Mouse (Mus musculus) kidney, embryonic 15.5 days (tissue): ENCODE measurements at regions not wholly inside any gene's neighbourhood (a gene's known extent, or its start where the extent isn't known, plus 50 kb on each side); places are given as distances from the start of the nearest gene placed in this dataset.
"Not testable (repeated sequence)": the region's sequence is repeated elsewhere in the genome, so short reads cannot be mapped to it uniquely, and the experiment has no call there.

Source experiments
- ATAC-seq: fragments of 200-750 bp; cut with Nextera tagmentation; replicated peaks from 2 replicates; pipeline ENCODE4 v1.8.0; 2017; ENCODE audit warnings: moderate TSS enrichment; ENCODE audit not compliant: low FRiP score
- H3K27ac ChIP-seq: fragments of 300-500 bp; sonication (generic); 2 replicates; pipeline ENCODE4 v1.5.1; 2015; ENCODE audit warnings: mild to moderate bottlenecking, inconsistent platforms
- H3K27me3 ChIP-seq: fragments of 300-500 bp; sonication (generic); 2 replicates; pipeline ENCODE4 v1.6.1; 2015; ENCODE audit warnings: inconsistent platforms
- H3K36me3 ChIP-seq: fragments of 300-500 bp; sonication (generic); 2 replicates; pipeline ENCODE4 v1.6.1; 2015; ENCODE audit warnings: inconsistent platforms
- H3K4me1 ChIP-seq: fragments of 300-500 bp; sonication (generic); 2 replicates; pipeline ENCODE4 v1.6.1; 2015; ENCODE audit warnings: inconsistent platforms
- H3K4me2 ChIP-seq: fragments of 300-500 bp; sonication (generic); 2 replicates; pipeline ENCODE4 v1.6.1; 2015; ENCODE audit warnings: moderate library complexity, mild to moderate bottlenecking, inconsistent platforms
- H3K4me3 ChIP-seq: fragments of 300-500 bp; sonication (generic); replicated peaks from 2 replicates; pipeline ENCODE4 v1.5.1; 2015; ENCODE audit warnings: mild to moderate bottlenecking, inconsistent platforms
- H3K9ac ChIP-seq: fragments of 300-500 bp; sonication (generic); 2 replicates; pipeline ENCODE4 v1.6.1; 2015; ENCODE audit warnings: mild to moderate bottlenecking, inconsistent platforms
- H3K9me3 ChIP-seq: fragments of 300-500 bp; sonication (generic); replicated peaks from 2 replicates; pipeline ENCODE4 v1.6.1; 2016; ENCODE audit warnings: inconsistent platforms
- WGBS: fragments of 180-500 bp; shearing (Covaris S2); methylation state at CpG from one replicate; pipeline ENCODE4 v1.1.7; 2015; ENCODE audit warnings: mixed read lengths; 5-methylcytosine and 5-hydroxymethylcytosine counted together

DNA sequence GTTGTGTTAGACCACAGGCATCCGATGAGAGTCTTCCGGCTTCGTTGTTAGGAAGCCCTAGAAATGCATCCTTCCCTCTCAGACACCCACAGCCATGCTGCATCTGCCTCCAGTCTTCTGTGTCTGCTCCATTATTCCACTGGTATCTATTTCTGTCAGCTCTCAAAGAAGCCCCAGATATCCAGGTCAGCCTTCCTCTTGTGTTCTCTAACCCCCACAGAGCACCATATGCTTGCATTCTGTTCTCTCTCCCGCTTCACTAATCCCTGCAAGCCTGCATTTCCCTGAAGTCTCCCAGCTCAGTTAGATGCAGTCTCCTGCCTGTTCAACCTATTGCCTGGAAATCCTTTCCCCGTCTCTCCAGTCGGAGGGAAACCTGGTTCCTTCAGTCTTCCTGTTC is 53.6 kb upstream of the Wdfy3 start:
- no peaks in the 10 kb centered on the region for H3K9me3 ChIP-seq
- H3K36me3 ChIP-seq: no peaks in the 10 kb centered on the region
- H3K4me1 ChIP-seq: no peaks in the 10 kb centered on the region
- no peak overlapping the region for H3K27ac ChIP-seq
- no peak for ATAC-seq
- WGBS: 69% methylated on average over 6 of the region's 6 CpGs
- H3K4me3 ChIP-seq: no peak overlapping the region
- no peaks in the 10 kb centered on the region for H3K27me3 ChIP-seq
- H3K9ac ChIP-seq: no peak overlapping the region
- no peak overlapping the region for H3K4me2 ChIP-seq

DNA sequence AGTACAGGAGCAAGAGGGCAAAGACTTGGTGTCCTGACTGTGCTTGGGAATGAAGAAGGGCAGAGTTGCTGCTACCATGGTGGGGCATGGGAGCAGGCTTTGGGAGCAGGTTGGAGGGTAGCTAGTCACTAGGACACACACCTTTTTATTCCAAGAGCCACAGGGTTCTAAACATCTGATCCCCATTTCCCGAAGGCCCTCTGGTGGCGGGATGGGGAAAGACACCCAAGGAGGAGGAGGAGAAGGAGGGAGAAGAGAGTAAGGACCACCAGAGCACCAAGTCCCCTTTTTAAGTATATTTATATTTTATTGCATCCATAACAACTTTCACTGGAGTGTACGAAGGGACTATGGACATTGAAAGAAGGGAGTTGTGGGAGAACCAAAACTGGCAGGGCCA is 57.0 kb upstream of the Wdfy3 start:
- 16% methylated on average over 3 of the region's 3 CpGs for WGBS
- Histone ChIP-seq H3K9me3 (no peaks in the 10 kb centered on the region), H3K9ac (no peak overlapping the region), H3K27ac (no peak overlapping the region), H3K27me3 (no peaks in the 10 kb centered on the region), H3K4me3 (no peak overlapping the region), H3K4me2 (no peak overlapping the region), H3K4me1 (no peaks in the 10 kb centered on the region), H3K36me3 (no peaks in the 10 kb centered on the region)
- no peak for ATAC-seq

DNA sequence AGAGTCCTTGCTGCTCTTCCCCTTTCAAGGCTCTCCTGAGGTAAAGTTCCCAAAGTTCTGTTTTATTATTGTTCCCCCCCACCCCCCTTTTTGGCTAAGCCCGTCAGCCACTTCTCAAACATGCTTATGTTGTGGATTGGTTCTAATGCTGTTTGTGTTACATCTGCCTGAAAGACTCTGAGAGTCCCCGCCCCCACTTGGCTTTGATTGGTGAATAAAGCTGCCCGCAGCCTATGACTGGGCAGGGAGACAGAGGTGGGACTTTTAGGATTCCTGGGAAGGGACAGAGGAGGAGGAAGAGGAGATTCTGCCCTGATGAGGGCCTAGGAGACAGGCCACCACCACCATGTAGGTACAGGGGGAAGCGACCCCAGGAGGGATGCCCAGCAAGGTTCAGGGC is 78.3 kb upstream of the Wdfy3 start:
- ATAC-seq: no peak
- H3K4me3 ChIP-seq: no peak overlapping the region
- no peaks in the 10 kb centered on the region for H3K36me3 ChIP-seq
- no peaks in the 10 kb centered on the region for H3K4me1 ChIP-seq
- no peak overlapping the region for H3K9ac ChIP-seq
- H3K27me3 ChIP-seq: no peaks in the 10 kb centered on the region
- H3K4me2 ChIP-seq: no peak overlapping the region
- H3K9me3 ChIP-seq: no peaks in the 10 kb centered on the region
- H3K27ac ChIP-seq: no peak overlapping the region
- WGBS: 82% methylated on average over 4 of the region's 4 CpGs

DNA sequence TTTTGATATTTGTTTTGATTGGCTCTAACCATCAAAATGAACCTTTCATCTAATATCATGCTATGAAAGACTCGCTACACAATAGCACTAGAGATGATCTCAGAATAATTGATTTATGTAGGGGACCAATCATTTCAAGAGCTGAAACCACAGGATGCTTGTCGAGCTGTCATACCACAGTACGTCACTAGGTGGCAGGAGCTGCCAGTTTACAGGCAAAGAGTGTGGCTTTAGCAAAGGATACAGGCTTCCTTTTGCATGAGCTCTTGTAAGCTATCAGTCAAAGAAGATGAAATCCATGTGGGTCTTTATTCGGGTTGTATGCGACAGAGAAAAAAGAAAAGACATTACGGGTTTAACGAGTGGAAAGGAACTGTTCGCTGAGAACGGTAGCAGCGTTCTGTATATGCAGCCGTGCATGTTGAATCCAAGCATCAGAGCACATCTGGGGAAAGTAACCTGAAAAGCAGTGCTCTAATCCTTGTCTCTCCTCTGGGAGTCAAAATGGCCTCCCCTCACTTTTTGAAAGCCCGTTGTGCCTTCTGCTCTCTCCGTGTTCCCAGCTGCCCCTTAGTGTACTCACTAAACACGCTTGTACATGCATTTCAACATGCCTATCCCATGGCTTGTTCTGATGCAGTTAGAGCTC is 79.9 kb upstream of the Wdfy3 start:
- no peak overlapping the region for H3K4me2 ChIP-seq
- no peaks in the 10 kb centered on the region for H3K4me1 ChIP-seq
- H3K27ac ChIP-seq: no peak overlapping the region
- H3K36me3 ChIP-seq: no peaks in the 10 kb centered on the region
- H3K9ac ChIP-seq: no peak overlapping the region
- no peak for ATAC-seq
- WGBS: 48% methylated on average over 14 of the region's 14 CpGs
- no peaks in the 10 kb centered on the region for H3K9me3 ChIP-seq
- H3K4me3 ChIP-seq: no peak overlapping the region
- H3K27me3 ChIP-seq: no peaks in the 10 kb centered on the region

DNA sequence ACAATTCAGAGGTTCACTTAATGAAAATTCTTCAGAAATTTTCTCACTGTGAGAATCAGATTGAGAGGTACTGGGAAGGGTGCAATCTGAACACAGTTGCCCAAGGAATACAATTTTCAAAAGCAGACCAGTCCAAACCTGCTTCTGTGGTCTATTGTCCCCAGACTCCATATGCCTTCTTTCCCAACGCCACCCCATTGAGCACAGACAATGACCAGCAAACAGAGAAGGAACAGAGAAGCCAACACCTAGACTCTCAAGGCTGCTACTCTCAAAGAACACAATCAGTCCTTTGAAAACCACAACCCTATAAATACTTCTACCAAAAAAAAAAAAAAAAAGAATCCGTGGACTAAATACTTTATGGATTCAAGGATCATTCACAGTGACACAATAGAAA is 89.9 kb upstream of the Wdfy3 start:
- no peaks in the 10 kb centered on the region for H3K27me3 ChIP-seq
- 82% methylated on average over 2 of the region's 2 CpGs for WGBS
- H3K4me2 ChIP-seq: no peak overlapping the region
- H3K36me3 ChIP-seq: no peaks in the 10 kb centered on the region
- ATAC-seq: no peak
- H3K4me3 ChIP-seq: no peak overlapping the region
- no peaks in the 10 kb centered on the region for H3K9me3 ChIP-seq
- no peaks in the 10 kb centered on the region for H3K4me1 ChIP-seq
- no peak overlapping the region for H3K9ac ChIP-seq
- no peak overlapping the region for H3K27ac ChIP-seq

DNA sequence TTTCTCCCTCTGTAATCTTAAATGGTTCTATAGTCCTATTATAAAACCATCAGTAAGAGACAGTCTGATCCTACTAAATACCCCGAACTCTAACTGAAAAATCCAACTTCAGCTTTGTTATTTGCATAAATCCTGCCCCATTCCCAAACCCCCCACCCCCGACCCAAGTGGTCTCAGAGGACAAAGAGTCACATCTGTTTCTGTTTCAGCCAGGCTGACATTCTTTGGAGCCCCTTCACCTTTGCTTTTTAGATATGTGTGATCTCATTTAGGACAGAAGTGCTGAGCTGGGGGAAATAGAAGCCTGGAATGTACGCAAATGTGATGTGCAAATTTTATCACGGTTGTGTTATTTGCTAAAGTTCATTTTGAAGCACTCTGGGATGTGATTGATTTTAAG is 98.3 kb upstream of the Wdfy3 start:
- H3K27me3 ChIP-seq: no peaks in the 10 kb centered on the region
- 53% methylated on average over 4 of the region's 4 CpGs for WGBS
- H3K27ac ChIP-seq: no peak overlapping the region
- no peak overlapping the region for H3K9ac ChIP-seq
- no peaks in the 10 kb centered on the region for H3K4me1 ChIP-seq
- H3K9me3 ChIP-seq: no peaks in the 10 kb centered on the region
- no peak overlapping the region for H3K4me2 ChIP-seq
- no peaks in the 10 kb centered on the region for H3K36me3 ChIP-seq
- no peak overlapping the region for H3K4me3 ChIP-seq
- no peak for ATAC-seq

DNA sequence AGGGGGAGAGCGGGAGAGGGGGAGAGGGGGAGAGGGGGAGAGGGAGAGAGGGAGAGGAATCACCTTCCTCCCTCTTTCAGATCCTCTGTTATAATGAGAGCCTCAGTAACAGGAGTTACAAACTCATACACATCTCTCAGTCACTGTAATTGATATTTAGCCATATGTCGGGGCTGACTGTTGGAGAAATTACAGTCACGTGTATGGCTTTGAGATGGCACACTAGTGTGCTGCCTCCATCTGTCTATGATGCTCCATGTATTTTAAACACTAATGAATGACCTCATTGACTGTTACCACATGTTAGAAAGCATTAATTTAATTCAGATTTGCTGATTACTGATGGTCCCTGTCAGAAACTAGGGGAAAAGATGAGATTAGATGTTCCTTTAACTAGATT is 102.1 kb upstream of the Wdfy3 start:
- no peak overlapping the region for H3K4me3 ChIP-seq
- no peak overlapping the region for H3K9ac ChIP-seq
- ATAC-seq: no peak
- H3K36me3 ChIP-seq: no peaks in the 10 kb centered on the region
- H3K27me3 ChIP-seq: no peaks in the 10 kb centered on the region
- WGBS: 83% methylated on average over 2 of the region's 3 CpGs
- H3K4me1 ChIP-seq: no peaks in the 10 kb centered on the region
- no peaks in the 10 kb centered on the region for H3K9me3 ChIP-seq
- H3K27ac ChIP-seq: no peak overlapping the region
- H3K4me2 ChIP-seq: no peak overlapping the region

DNA sequence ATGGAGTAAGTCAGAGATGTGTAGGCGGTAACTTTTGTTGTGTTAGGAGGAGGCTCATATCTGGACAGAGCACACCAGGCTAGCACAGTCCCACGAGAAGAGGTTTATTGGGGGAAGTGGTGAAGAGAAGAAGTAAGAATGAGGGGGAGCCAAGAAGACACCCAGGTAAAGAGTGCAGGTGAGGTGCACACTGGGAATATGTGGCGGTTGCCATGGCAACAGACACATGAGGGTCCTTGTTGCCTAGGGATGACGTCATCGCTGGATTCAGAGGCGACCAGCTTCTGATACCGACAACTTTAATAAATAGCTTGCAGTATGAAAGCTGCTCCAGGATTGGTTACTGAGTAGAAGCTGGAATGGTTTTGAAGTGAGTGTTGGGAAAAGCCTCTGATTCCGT is 110.5 kb upstream of the Wdfy3 start:
- H3K27ac ChIP-seq: no peak overlapping the region
- no peaks in the 10 kb centered on the region for H3K27me3 ChIP-seq
- H3K36me3 ChIP-seq: no peaks in the 10 kb centered on the region
- WGBS: 86% methylated on average over 8 of the region's 8 CpGs
- ATAC-seq: no peak
- H3K4me1 ChIP-seq: no peaks in the 10 kb centered on the region
- H3K4me2 ChIP-seq: no peak overlapping the region
- no peak overlapping the region for H3K4me3 ChIP-seq
- no peaks in the 10 kb centered on the region for H3K9me3 ChIP-seq
- H3K9ac ChIP-seq: no peak overlapping the region

DNA sequence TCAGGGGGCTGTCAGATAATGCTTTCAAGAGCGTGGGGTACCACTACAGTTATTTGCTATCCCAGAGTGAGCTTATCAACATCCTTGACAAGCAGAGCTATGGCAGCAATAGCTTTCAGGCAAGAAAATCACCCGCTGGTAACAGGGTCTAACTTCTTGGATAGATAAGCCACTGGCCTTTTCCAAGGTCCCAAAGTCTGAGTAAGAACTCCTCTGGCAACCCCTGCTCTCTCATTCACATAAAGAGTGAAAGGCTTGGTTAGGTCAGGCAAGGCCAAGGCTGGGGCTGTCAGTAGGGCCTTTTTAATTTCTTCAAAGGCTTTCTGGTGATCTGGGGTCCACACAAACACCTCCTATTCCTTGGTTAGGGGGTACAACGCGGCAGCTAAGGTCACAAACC is 119.2 kb upstream of the Wdfy3 start:
- not testable (repeated sequence) for H3K9me3 ChIP-seq, H3K27ac ChIP-seq, H3K4me2 ChIP-seq, H3K36me3 ChIP-seq, ATAC-seq, H3K4me1 ChIP-seq, H3K9ac ChIP-seq, H3K4me3 ChIP-seq, H3K27me3 ChIP-seq
- WGBS: 91% methylated on average over 4 of the region's 4 CpGs

DNA sequence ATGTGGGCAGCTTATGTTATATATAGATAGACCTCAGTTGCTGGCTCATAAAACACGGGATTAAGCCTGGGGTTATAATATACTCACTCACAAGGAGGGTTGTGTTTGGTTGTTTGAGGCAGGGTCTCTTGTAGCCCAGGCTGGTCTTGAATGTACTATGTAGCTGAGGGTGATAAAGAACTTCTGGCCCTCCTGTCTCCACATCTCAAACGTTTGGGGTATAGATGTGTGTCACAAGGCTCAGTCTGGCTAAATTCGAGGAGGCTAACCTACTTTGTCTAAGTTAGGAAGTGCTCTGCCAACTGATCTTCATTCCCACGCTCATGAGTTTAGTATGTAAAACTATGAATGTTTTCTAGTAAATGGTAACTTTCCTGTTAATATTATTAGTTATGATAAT is 136.7 kb upstream of the Wdfy3 start:
- H3K9me3 ChIP-seq: no peaks in the 10 kb centered on the region
- WGBS: 46% methylated on average over 4 of the region's 4 CpGs
- H3K4me2 ChIP-seq: peak overlapping the region; percentile 52; the same call in 1 of the 2 replicates
- H3K4me3 ChIP-seq: no peak overlapping the region
- no peaks in the 10 kb centered on the region for H3K36me3 ChIP-seq
- H3K27ac ChIP-seq: no peak overlapping the region
- no peaks in the 10 kb centered on the region for H3K27me3 ChIP-seq
- no peak overlapping the region for H3K9ac ChIP-seq
- no peaks in the 10 kb centered on the region for H3K4me1 ChIP-seq
- ATAC-seq: no peak

DNA sequence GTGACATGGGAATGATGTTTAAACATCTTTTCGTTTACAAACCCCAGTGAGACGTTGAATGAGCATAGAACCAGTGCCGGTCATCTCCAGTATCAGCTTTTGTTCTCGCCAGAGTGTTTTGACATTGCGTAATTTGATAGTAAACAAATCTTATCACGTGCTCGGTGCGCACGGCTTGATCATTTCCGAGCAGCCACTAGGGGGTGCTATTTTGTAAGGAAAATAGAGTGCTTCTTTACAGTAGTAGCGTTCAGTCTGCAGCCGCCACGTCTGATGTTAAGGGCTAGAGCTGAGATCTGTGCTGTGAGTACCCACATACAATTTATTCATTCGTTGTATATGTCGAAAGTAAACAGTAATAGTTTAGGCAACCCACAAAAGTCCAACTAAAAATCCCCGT is 137.2 kb upstream of the Wdfy3 start:
- H3K4me2 ChIP-seq: peak overlapping the region; percentile 52
- WGBS: 3% methylated on average over 16 of the region's 16 CpGs
- 0 out of 2 replicates have a peak, but pooled peaks have one; percentile 80 for ATAC-seq
- no peaks in the 10 kb centered on the region for H3K27me3 ChIP-seq
- no peaks in the 10 kb centered on the region for H3K4me1 ChIP-seq
- H3K36me3 ChIP-seq: no peaks in the 10 kb centered on the region
- H3K9me3 ChIP-seq: no peaks in the 10 kb centered on the region
- no peak overlapping the region for H3K27ac ChIP-seq
- peak overlapping the region; percentile 23 for H3K4me3 ChIP-seq
- H3K9ac ChIP-seq: no peak overlapping the region

DNA sequence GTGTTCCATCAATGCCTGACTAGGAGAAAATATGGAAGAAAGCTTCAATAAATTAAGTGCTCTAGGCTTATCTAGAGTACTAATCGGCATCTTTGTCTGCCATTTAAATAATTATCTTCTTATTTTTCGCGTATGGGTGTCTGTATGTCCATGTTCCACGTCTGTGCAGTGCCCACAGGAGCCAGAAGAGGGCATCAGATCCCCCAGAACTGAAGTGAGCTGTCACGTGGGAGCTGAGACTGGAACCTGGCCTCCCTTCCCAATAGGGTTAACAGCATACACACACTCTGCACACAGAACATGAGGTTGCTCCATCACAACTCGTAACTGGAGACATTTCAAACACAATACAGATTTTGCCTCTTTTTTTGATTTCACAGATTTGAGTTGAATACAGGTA is 143.4 kb upstream of the Wdfy3 start:
- H3K36me3 ChIP-seq: no peaks in the 10 kb centered on the region
- no peak for ATAC-seq
- H3K9me3 ChIP-seq: no peaks in the 10 kb centered on the region
- H3K4me2 ChIP-seq: no peak overlapping the region
- no peak overlapping the region for H3K4me3 ChIP-seq
- no peaks in the 10 kb centered on the region for H3K27me3 ChIP-seq
- no peak overlapping the region for H3K27ac ChIP-seq
- WGBS: 62% methylated on average over 6 of the region's 6 CpGs
- H3K9ac ChIP-seq: no peak overlapping the region
- no peaks in the 10 kb centered on the region for H3K4me1 ChIP-seq

DNA sequence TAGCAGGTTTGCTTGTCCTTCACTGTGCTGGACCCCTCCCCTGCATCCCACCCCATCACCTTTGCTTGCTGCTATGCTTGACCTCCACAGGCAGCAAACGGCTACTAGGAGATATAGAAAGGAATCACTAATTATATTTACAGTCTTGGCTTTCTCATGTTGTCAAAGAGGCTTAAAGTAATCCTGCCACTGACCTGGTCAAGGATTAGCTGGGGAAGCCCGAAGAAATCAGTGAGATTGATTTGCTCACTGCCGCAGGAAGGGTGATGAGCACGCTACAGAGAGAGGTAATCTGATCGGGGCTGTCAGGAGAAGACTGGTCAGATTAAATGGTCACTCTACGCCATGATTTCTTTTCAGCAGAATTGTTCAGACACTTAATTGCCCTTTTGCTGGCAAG is 157.4 kb upstream of the Wdfy3 start:
- ATAC-seq: no peak
- no peak overlapping the region for H3K4me2 ChIP-seq

More for the DNA sequence above, 157.4 kb upstream of the Wdfy3 start:
- Histone ChIP-seq H3K4me1 (no peaks in the 10 kb centered on the region), H3K36me3 (no peaks in the 10 kb centered on the region), H3K27ac (no peak overlapping the region), H3K27me3 (no peaks in the 10 kb centered on the region), H3K9me3 (no peaks in the 10 kb centered on the region), H3K4me3 (no peak overlapping the region), H3K9ac (no peak overlapping the region)
- 31% methylated on average over 6 of the region's 6 CpGs for WGBS
